Mouse (Mus musculus) right cerebral cortex, adult 2 months (tissue): Measurements from ENCODE around the gene Fgr.
A peak's percentile ranks its signal among the peaks of the same experiment; 100 is the strongest.
"Not testable (repeated sequence)": the region's sequence is repeated elsewhere in the genome, so short reads cannot be mapped to it uniquely, and the experiment has no call there.

Experiments used
- DNase-seq, 2 experiments: peaks; one replicate each; pipeline ENCODE4 v3.0.0; 2021 to 2022; ENCODE audit warnings: low spot score in 2 of 2

Gene Fgr

GRCm38 (mm10) chr4:132983664-132984512, 10.0 kb downstream of the Fgr start:
- peak in 1 of 2 experiments; percentile 35 for DNase-seq

DNA sequence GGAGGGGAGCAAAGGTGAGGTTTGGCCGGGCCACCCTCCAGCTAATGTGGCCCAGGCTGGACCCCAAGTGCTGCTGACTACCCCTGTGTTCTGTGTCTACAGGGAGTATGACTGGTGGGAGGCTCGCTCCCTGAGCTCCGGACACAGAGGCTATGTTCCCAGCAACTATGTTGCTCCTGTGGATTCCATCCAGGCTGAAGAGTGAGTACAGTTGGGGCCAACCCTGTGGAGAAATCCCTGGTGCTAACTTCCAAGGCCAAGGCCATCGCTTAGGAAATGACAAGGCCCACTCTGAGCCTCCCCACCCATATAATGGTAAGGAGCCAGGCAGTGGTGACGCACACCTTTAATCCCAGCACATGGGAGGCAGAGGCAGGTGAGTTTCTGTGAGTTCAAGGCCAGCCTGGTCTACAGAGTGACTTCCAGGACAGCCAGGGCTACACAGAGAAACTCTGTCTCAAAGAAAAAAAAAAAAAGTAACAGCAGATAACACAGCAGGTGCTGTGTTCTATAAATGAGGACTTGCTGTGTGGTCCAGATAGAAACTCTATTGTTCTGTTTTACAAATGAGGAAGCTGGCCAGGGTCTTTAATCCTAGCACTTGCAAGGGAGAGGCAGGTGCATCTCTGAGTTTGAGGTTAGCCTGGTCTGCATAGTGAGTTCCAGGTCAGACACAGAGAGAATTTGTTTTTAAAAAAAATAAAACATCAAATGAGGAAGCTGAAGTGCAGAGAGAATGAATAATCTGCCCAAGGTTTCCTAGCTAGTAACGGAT, 14.9 kb downstream of the Fgr start:
- no peak for DNase-seq

DNA sequence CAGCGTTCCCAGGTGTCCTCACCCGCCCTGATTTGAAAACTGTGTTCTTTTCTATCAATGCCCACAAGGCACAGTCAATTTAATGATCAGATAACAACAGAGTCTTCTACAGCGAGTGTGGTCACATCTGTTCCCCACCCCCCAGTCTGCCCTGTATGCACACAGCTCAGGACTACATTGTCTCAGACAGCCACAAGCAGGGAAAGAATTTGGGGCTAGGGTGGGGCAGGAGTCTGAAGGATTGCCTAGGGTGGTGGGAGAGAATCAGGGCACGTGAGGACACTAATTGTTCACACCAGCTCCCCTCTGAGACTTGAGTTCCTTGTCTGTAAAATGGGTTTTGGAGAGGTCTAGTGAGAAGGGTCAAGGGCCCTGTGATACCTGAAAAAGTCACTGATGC, 19.7 kb downstream of the Fgr start:
- no peak for DNase-seq

DNA sequence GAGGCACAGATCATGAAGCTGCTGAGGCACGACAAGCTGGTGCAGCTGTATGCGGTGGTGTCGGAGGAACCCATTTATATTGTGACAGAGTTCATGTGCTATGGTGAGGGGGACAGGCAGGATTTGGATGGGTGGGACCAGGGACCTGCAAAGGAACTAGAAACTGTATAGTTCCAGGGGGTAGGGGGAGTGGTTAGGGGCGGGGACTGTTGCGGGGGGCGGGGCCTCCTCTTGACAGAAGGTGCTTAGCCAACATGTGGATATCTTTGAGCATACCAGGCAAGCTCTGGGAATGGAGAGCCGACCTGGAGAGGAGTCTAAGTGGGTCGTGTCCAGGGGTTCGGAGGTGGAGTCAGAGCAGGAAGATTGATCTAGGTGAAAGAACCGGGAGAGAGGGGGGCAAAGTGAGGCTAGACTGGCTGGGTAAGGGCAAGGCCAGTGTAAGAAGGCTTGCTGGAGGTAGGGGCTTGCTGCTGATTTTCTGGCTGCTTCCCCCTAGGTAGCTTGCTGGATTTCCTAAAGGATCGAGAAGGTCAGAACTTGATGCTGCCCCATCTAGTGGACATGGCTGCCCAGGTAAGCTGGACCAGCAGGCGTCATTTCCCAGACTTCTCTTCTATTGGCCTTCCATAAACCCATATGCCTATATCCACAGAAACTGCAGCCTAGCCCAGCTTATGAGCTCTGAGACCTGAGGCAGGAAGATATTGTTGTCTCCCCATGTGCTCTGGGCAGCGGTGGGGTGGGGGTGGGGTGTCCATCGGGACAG, 23.8 kb downstream of the Fgr start:
- DNase-seq, result no peak

- DNase-seq, result no peak
These were observed 29.0 kb downstream of the Fgr start for GRCm38 (mm10) chr4:133002896-133003295.

GRCm38 (mm10) chr4:133003316-133004018, 29.6 kb downstream of the Fgr start:
- peak in 1 of 2 experiments; percentile 17 for DNase-seq

DNA sequence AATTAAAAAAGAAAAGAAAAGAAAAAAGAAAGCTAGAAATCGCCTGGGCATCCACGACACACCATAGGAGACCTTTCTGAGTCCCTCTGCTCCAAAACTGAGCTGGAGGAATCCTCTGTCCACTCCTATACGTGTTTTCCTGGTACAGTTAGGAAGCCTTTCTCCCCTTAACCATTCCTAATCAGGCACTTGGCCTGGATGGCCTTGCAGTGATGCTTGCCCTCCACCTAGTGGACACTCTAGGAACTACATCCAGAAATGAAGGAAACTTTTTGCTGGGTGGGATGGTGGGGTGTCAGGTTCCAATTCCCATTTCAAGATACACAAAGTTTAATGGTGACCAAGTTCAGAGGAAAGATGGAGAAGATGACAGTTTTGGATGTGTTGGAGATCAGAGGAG, 31.3 kb downstream of the Fgr start:
- peak; percentile 73 to 84 for DNase-seq

GRCm38 (mm10) chr4:133005885-133006451, 32.1 kb downstream of the Fgr start:
- not testable (repeated sequence) for DNase-seq

DNA sequence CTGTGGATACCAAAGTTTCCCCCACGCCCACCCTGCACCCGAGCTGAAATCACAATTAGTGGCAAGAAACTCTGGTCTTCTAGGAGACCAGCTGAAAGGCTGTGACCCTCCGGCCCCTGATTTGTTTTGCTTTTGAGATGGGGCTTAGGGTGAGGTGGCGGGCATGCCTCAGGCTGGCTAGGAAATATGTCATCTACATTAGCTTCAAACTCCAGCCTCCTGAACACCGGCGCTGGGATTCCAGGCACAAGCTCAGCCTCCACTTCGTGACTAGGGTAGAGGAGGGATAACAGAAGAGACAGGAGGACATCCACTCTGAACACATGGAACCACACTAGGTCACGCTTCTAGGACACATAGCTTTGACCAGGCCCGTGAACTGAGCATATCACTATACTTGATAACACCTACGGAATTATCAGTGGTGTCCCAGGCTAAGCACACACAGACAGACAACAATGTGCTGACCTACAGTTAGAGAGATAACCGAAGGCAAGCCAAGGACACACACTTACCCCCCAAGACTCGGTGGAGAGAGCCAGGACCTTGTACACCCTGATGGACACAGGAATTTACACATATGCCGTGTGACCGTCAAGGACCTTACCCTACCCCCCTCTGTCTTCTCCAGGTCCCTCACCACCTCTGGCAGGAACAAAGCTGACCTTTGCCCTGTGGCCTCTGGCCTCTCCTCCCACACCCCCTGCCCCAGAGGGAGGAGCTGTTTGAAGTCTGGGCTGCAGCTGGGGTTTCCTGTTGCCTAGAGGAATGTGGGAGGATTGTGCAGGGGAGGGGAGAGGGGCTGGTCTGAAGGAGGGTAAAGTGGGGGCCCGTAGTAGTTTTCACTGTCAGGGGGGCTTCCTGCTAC, 33.9 kb downstream of the Fgr start:
- DNase-seq, result no peak

GRCm38 (mm10) chr4:133009131-133009530, 35.2 kb downstream of the Fgr start:
- peak; percentile 53 to 79 for DNase-seq

DNA sequence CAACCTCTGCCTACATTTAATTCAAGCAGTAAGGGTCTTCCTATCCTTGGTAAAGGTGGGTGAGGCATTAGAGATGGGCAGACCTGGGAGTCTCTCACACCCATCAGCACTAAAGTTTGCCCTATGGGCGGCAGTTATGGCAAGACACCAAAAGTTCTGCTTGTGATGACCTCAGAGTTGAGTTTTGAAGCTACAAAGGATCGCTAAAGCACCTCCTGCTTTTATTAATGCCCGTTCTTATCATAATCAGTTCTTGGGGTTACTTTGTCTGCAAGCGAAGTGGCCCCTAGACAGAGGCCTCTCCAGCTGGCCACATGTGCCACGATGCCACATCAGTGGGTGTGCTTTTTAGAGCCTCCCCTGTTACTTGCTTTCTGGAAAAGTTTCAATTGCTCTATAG, 35.8 kb downstream of the Fgr start:
- DNase-seq, result no peak

GRCm38 (mm10) chr4:133010611-133011010, 36.7 kb downstream of the Fgr start:
- DNase-seq, result no peak

GRCm38 (mm10) chr4:133011028-133011820, 37.3 kb downstream of the Fgr start, which contains the start of gene Ahdc1:
Gene Ahdc1, plus strand, starts transcription at chr4:133011260.
- DNase-seq, result peak; percentile 92 to 94

- DNase-seq, result no peak
These were observed 38.2 kb downstream of the Fgr start for GRCm38 (mm10) chr4:133011821-133012775.

DNA sequence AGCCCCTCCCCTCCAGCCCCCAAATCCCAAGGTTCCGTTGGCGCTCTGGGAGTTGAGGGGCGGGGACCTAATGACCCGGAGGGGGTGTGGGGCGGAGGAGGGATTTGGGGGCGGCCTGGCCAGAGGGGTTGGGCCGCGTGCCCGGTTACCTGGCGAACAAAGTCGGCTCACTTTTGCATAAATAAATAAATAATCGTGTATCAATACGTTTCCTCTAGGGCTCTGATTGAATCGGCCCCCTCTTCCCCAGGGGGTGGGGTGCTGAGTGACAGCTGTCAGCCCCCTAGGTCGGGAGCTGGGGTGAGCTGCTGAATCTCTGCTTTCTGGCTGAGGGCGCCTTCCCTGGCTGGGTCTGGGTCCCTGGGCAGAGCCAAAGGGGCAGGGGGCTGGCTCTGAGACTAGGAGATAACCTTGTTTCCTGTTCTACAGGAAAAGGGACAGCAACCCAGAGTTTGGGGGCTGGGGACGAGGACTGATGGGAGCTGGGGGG, 38.9 kb downstream of the Fgr start:
- DNase-seq, result no peak

DNA sequence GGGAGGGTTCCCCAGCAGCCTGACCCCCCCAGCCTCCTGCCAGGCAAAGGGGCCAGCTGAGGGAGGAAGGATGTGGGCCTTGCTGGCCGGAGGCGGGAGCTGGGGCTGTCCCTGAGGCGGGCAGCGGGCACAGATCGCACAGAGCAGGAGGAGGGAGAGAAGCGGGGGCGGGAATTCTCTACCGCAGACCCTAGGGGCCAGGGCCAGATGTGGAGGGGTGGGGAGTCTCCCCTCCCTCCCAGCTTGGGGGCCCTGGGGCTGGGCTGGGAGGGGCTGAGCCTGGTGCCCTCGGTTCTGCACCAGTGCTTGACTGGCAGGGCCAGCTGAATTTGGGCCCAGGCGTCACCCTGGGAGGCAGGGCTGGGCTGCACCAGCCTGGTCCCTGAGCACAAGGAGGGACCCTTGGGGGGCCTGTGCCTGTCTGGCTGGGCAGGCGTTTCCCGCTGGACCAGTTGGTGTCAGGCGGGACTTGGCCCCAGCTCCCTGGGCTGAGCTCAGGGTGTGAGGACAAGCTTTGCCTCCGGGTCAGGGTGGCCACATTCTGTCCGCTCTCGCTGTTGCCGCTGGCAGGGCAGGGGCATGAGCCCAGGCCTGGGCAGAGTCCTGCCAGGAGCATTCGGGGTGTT, 39.5 kb downstream of the Fgr start:
- peak in 1 of 2 experiments; percentile 57 for DNase-seq

DNA sequence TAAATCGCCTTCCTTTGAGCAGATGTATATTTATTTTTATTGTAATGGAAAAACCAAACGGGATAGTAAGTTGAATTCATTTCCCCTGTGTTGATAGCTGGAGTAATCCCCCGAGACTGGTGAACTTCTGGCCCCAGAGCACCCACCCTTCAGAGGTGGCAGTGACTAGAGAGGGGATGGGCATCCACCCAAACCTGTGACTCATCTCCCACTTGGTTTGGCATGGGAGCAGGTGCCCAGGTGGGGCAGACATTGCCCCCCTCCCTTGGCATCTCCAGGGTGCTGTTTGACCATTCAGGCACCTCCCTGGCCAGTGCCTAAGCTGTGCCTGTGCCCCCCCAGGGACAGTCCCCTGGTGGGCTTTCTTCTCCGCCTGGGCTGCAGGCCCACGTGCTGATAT, 40.2 kb downstream of the Fgr start:
- DNase-seq, result no peak
